Mouse (Mus musculus) E14TG2a.4 (cell line): ENCODE data around the gene Sumf1.

Experiments used
- CTCF ChIP-seq: conservative IDR thresholded peaks from 2 replicates; pipeline ENCODE4 v1.5.1; 2014; ENCODE audit warnings: low read length
- NANOG ChIP-seq: IDR thresholded peaks from 2 replicates; pipeline ENCODE4 v1.6.1; 2014; ENCODE audit warnings: borderline replicate concordance, low read length, mixed read lengths

GRCm38 (mm10) chr6:108214294-108214925 is 29.0 kb upstream of the Sumf1 start:
- TF ChIP-seq CTCF (no peak), NANOG (no peak)
